Mouse (Mus musculus) ES-Bruce4 (cell line): ENCODE measurements around the gene Tgfa. TPM values are rescaled to one million over a fixed set of nuclear protein-coding genes. Genes with fewer than 3 reads are reported as not detected.

Experiments
- H3K27ac ChIP-seq: 2 replicates; pipeline ENCODE4 v1.5.1; 2012; ENCODE audit warnings: low read length, inconsistent platforms; ENCODE audit not compliant: insufficient read depth
- H3K27me3 ChIP-seq: 2 replicates; pipeline ENCODE4 v1.6.1; 2012; ENCODE audit warnings: mild to moderate bottlenecking, low read length, inconsistent platforms; ENCODE audit not compliant: control insufficient read depth, poor library complexity, insufficient read depth, severe bottlenecking
- H3K36me3 ChIP-seq: 2 replicates; pipeline ENCODE4 v1.6.1; 2012; ENCODE audit warnings: inconsistent platforms, mild to moderate bottlenecking, low read length, moderate library complexity; ENCODE audit not compliant: control insufficient read depth, poor library complexity, insufficient read depth, severe bottlenecking
- H3K4me1 ChIP-seq: one replicate; pipeline ENCODE4 v1.8.1; 2011; ENCODE audit warnings: low read length; ENCODE audit not compliant: control insufficient read depth, insufficient read depth
- H3K4me3 ChIP-seq: 2 replicates; pipeline ENCODE4 v1.5.1; 2011; ENCODE audit warnings: low read depth, mild to moderate bottlenecking, low read length
- H3K9ac ChIP-seq: 2 replicates; pipeline ENCODE4 v1.6.1; 2012; ENCODE audit warnings: low read depth, mild to moderate bottlenecking, inconsistent platforms; ENCODE audit not compliant: poor library complexity, severe bottlenecking
- H3K9me3 ChIP-seq: replicated peaks from 2 replicates; pipeline ENCODE4 v1.6.1; 2012; ENCODE audit warnings: mild to moderate bottlenecking, low read length, inconsistent platforms; ENCODE audit not compliant: control insufficient read depth, poor library complexity, insufficient read depth, severe bottlenecking
- CTCF ChIP-seq: IDR thresholded peaks from one replicate; pipeline ENCODE4 v1.8.1; 2011; ENCODE audit warnings: low read depth, low read length
- EP300 ChIP-seq: IDR thresholded peaks from 2 replicates; pipeline ENCODE4 v1.6.1; 2011; ENCODE audit warnings: low read depth, low read length; ENCODE audit not compliant: insufficient read depth
- POLR2A ChIP-seq: IDR thresholded peaks from one replicate; pipeline ENCODE4 v1.8.1; 2011; ENCODE audit warnings: low read length; ENCODE audit not compliant: insufficient read depth
- polyA plus RNA-seq: library from polyadenylated mRNA; stranded (reverse); fragments of >200 nt; gene quantifications from 2 replicates; pipeline ENCODE4 v1.2.4, GENCODE M21; 2011; ENCODE audit warnings: low read depth; ENCODE audit not compliant: missing spikeins, insufficient read depth, insufficient read length

The Tgfa gene
- polyA plus RNA-seq, 1 experiment: 7.4 TPM

DNA sequence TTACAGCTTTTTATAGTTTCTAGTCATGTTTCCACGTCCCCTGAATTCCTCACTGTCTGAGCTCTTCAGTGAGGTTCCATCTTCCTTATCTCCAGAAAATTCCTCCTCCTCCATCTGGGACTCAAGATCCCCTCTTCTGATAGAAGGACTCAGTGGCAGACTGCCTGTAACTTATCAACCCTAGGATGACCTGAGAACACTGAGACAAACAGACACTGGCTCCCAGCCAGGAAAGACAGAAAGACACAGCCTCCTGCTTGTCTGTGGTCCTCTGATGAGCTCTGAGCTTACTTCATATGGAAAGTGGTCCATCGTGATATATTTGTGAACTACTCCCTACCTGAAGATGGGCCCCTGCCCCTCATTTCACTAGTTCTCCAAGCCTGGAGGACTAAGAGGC, 40.5 kb upstream of the Tgfa start:
- no peak overlapping the region for H3K27ac ChIP-seq
- no peaks in the 10 kb centered on the region for H3K9me3 ChIP-seq
- no peak overlapping the region for H3K9ac ChIP-seq
- no peaks in the 10 kb centered on the region for H3K27me3 ChIP-seq
- H3K4me1 ChIP-seq: no peaks in the 10 kb centered on the region
- no peaks in the 10 kb centered on the region for H3K36me3 ChIP-seq
- no peak overlapping the region for H3K4me3 ChIP-seq
- TF ChIP-seq CTCF: no peak
- TF ChIP-seq EP300: no peak
- no peak for TF ChIP-seq POLR2A

DNA sequence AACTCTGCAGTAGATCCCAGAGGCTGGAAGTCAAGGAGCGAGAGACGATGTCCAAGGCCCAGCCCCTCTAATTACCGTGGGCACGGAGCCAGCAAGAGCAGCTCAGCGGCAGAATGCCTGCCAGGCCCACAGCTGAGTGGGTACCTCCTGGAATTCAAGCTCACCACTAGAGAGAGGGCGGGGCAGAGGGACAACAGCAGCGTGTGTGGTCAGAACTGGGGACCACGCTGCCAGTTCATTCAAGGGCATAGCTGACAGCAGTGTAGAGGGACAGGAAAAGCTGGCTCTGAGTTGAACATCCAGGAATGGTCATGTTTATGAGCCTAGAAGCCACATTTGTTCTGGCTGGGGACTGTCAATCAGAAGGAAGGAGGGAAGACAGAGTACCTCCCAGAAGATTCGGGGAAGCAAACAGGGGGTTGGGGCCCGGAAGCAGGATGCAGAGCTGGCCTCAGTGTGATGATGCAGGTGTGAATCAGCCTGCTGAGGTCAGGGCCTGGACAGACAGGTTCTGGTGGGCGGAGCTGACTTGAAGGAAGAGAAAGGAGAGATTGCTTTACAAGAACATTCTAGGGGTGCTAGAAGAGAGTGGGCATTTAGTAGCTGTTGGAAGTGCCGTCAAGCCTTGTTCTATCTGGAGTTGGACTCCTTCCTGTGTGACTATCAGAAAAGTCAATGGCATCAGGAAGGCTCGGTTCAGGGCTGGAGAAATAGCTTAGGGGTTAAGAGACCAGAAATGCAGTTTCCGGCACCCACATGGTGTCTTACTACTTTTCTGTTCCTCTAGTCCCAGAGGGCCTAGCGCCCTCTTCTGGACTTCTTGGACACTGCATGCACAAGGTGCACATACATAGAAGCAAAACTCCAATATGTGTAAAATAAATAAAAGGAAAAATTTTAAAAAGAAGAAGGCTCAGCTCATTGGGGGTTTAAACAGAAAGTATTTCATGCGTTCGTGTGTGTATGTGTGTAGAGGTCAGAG, 37.5 kb upstream of the Tgfa start:
- Histone ChIP-seq H3K9ac (no peak overlapping the region), H3K27me3 (no peaks in the 10 kb centered on the region), H3K27ac (no peak overlapping the region), H3K4me3 (no peak overlapping the region), H3K36me3 (no peaks in the 10 kb centered on the region), H3K4me1 (no peaks in the 10 kb centered on the region), H3K9me3 (no peaks in the 10 kb centered on the region)
- TF ChIP-seq CTCF: peak; percentile 4
- no peak for TF ChIP-seq EP300
- TF ChIP-seq POLR2A: no peak

DNA sequence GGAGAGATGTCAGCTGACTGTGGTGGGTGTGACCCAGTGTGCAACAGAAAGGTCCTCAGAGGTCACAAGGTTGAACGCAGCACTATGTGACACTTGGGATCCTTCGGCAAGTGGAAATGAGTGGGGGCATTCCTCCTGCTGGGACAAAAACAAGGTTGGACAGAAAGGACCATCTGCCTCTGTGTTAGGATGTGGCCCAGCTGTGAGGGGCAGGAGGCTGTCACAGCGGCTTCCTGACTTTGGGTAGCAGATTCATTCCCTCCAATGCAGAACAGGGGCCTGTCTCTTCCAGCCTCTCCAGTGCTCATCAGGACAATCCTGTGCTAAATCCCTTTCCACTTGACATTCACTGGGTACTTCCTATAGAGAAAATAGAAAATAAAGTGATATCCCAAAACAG, 34.1 kb upstream of the Tgfa start:
- no peak overlapping the region for H3K9ac ChIP-seq
- TF ChIP-seq CTCF: no peak
- no peak for TF ChIP-seq POLR2A
- TF ChIP-seq EP300: no peak
- no peaks in the 10 kb centered on the region for H3K9me3 ChIP-seq
- H3K36me3 ChIP-seq: no peaks in the 10 kb centered on the region
- no peaks in the 10 kb centered on the region for H3K4me1 ChIP-seq
- no peak overlapping the region for H3K4me3 ChIP-seq
- H3K27ac ChIP-seq: no peak overlapping the region
- no peaks in the 10 kb centered on the region for H3K27me3 ChIP-seq

DNA sequence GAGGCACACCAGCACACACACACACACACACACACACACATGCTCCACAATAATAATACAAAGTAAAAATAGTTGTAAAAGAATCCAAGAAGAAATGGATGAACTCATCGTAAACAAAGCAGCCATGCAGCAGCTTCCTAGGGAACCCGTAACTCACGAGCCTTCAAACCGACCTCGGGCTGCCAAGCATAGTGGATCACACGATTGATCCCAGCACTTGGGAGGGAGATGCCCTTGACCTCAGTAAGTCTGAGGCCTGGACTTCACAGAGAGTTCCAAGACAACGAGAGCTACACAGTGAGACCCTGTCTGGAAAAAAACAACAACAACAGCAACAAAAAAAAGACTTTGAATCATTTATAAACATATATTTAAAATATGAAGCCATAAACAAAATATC, 33.4 kb upstream of the Tgfa start:
- no peaks in the 10 kb centered on the region for H3K4me1 ChIP-seq
- no peak overlapping the region for H3K9ac ChIP-seq
- H3K4me3 ChIP-seq: no peak overlapping the region
- H3K27ac ChIP-seq: no peak overlapping the region
- TF ChIP-seq POLR2A (no peak), EP300 (no peak), CTCF (no peak)
- no peaks in the 10 kb centered on the region for H3K9me3 ChIP-seq
- H3K27me3 ChIP-seq: no peaks in the 10 kb centered on the region
- H3K36me3 ChIP-seq: no peaks in the 10 kb centered on the region

DNA sequence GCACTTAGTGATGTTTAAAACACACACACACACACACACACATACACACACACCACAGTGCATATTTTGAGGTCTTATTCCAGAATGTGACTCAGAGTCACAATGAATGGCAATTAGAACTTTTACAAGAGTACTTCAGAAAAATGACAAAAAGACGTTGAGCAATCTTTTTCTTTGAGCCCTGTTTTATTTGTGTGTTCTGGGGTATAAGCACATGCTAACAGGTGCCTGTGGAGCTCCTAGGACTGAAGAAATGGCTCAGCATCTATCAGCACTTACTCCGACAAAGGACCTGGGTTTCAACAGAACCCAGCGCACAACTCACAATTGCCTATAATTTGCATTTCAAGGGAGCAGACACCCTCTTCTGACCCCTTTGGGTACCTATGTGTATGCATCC, 31.0 kb upstream of the Tgfa start:
- no peaks in the 10 kb centered on the region for H3K4me1 ChIP-seq
- no peaks in the 10 kb centered on the region for H3K27me3 ChIP-seq
- TF ChIP-seq CTCF: no peak
- no peak for TF ChIP-seq POLR2A
- no peak for TF ChIP-seq EP300
- H3K4me3 ChIP-seq: no peak overlapping the region
- no peaks in the 10 kb centered on the region for H3K36me3 ChIP-seq
- no peaks in the 10 kb centered on the region for H3K9me3 ChIP-seq
- no peak overlapping the region for H3K27ac ChIP-seq
- no peak overlapping the region for H3K9ac ChIP-seq

DNA sequence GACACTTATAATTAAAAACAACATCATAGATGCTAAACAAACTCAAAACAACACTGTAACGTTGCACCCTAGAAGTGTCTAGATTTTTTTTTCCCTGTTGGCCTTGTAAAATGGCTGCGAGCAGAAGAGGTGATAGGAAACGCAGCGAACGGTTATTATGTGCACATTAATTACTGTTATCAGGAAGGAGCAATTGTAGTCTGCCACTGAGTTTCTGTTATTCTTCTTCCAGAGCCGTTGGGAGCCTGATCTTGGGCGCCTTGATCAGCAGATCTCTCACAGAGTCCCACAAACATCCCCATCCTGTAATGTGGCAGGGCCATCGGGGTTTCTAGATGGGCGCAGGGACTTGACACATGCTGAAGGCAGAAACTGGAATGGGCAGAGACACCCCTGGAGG, 28.6 kb upstream of the Tgfa start:
- no peaks in the 10 kb centered on the region for H3K9me3 ChIP-seq
- H3K4me1 ChIP-seq: no peaks in the 10 kb centered on the region
- H3K4me3 ChIP-seq: no peak overlapping the region
- no peaks in the 10 kb centered on the region for H3K27me3 ChIP-seq
- no peak overlapping the region for H3K27ac ChIP-seq
- no peak for TF ChIP-seq EP300
- no peak for TF ChIP-seq POLR2A
- TF ChIP-seq CTCF: no peak
- no peak overlapping the region for H3K9ac ChIP-seq
- no peaks in the 10 kb centered on the region for H3K36me3 ChIP-seq
